ENCODE assay signal across 19 mouse cellular contexts in genomic region chr3:79370385-79370929, GRCm38 (mm10). TPM values are rescaled to one million over a fixed set of nuclear protein-coding genes. Genes with fewer than 3 reads are reported as not detected.
"Had no signal": no experiment of that assay in that cellular context is flagged by ENCODE, and none has a peak within 500 bp of the region (broad histone marks: within the 10 kb centered on the region; RNA-seq: fewer than 3 reads in every experiment).

No protein-coding gene starts in this region.

- DNase-seq: kidney, adult 18-20 months; kidney, postnatal 14 days; layer of hippocampus, postnatal 36 days; right cerebral cortex, postnatal 4 days; thymus, postnatal 4 days had no signal

- H3K27me3 ChIP-seq: intestine, embryonic 15.5 days; limb, embryonic 15.5 days; liver, embryonic 12.5 days; midbrain, embryonic 12.5 days; stomach, embryonic 15.5 days had no signal

- H3K36me3 ChIP-seq: intestine, embryonic 15.5 days; limb, embryonic 15.5 days; liver, embryonic 12.5 days; midbrain, embryonic 12.5 days; stomach, embryonic 15.5 days had no signal

- H3K4me1 ChIP-seq: limb, embryonic 15.5 days; liver, embryonic 12.5 days; midbrain, embryonic 12.5 days; stomach, embryonic 15.5 days had no signal

- H3K9ac ChIP-seq: intestine, embryonic 15.5 days; limb, embryonic 15.5 days; liver, embryonic 12.5 days; midbrain, embryonic 12.5 days; stomach, embryonic 15.5 days had no signal

- H3K4me3 ChIP-seq: intestine, embryonic 15.5 days; limb, embryonic 15.5 days; liver, embryonic 12.5 days; midbrain, embryonic 12.5 days; myocyte; stomach, embryonic 15.5 days had no signal

- H3K27ac ChIP-seq: intestine, embryonic 15.5 days; limb, embryonic 15.5 days; liver, embryonic 12.5 days; midbrain, embryonic 12.5 days; stomach, embryonic 15.5 days had no signal

- H3K9me3 ChIP-seq: intestine, embryonic 15.5 days; limb, embryonic 15.5 days; liver, embryonic 12.5 days; midbrain, embryonic 12.5 days; stomach, embryonic 15.5 days had no signal

- H3K4me2 ChIP-seq: intestine, embryonic 15.5 days; limb, embryonic 15.5 days; liver, embryonic 12.5 days; midbrain, embryonic 12.5 days; stomach, embryonic 15.5 days had no signal

- ATAC-seq: intestine, embryonic 15.5 days; liver, embryonic 12.5 days had no signal

RNA-seq across cellular contexts. Expression of gene Gm17359, which starts 34.0 kb away (rescaled TPM):
- total RNA-seq: layer of hippocampus, postnatal 36 days; left cerebral cortex, adult 8-10 months; left cerebral cortex, postnatal 25 days; megakaryocyte, adult 5-6 weeks; neutrophil, adult 5-6 weeks had no signal
- polyA plus RNA-seq: intestine, embryonic 15.5 days; kidney, embryonic 14.5 days; large intestine, adult 2 months; limb, embryonic 15.5 days; liver, embryonic 12.5 days; liver, embryonic 16.5 days; midbrain, embryonic 12.5 days; myocyte; spleen, adult 2 months; stomach, embryonic 15.5 days had no signal
